Mouse (Mus musculus) midbrain, postnatal 0 days (tissue): Measurements from ENCODE around the gene Gm20696. TPM values are rescaled to one million over a fixed set of nuclear protein-coding genes. Genes with fewer than 3 reads are reported as not detected.
A peak's percentile ranks its signal among the peaks of the same experiment; 100 is the strongest.

Experiments
- ATAC-seq: fragments of 200-750 bp; cut with Nextera tagmentation; 2 replicates; pipeline ENCODE4 v1.8.0; 2017; ENCODE audit warnings: moderate number of reproducible peaks, mild to moderate bottlenecking, moderate TSS enrichment, moderate library complexity; ENCODE audit not compliant: low FRiP score
- DNase-seq: peaks from one replicate; pipeline ENCODE4 v3.0.0-alpha.2; 2015; ENCODE audit warnings: low spot score
- H3K27ac ChIP-seq: fragments of 300-500 bp; sonication (generic); 2 replicates; pipeline ENCODE4 v1.5.1; 2014; ENCODE audit warnings: low read depth, mild to moderate bottlenecking, low read length, mixed read lengths
- H3K27me3 ChIP-seq: fragments of 300-500 bp; sonication (generic); 2 replicates; pipeline ENCODE4 v1.6.1; 2014; ENCODE audit warnings: low read length, control low read depth, mixed read lengths; ENCODE audit not compliant: insufficient read depth
- H3K36me3 ChIP-seq: fragments of 300-500 bp; sonication (generic); 2 replicates; pipeline ENCODE4 v1.6.1; 2014; ENCODE audit warnings: low read length, control low read depth, mixed read lengths; ENCODE audit not compliant: insufficient read depth
- H3K4me1 ChIP-seq: fragments of 300-500 bp; sonication (generic); 2 replicates; pipeline ENCODE4 v1.6.1; 2014; ENCODE audit warnings: mild to moderate bottlenecking, control low read depth, antibody characterized with exemption, low read length, mixed read lengths; ENCODE audit not compliant: insufficient read depth
- H3K4me2 ChIP-seq: fragments of 300-500 bp; sonication (generic); 2 replicates; pipeline ENCODE4 v1.6.1; 2014; ENCODE audit warnings: low read depth, mild to moderate bottlenecking, low read length, mixed read lengths; ENCODE audit not compliant: poor library complexity, severe bottlenecking
- H3K4me3 ChIP-seq: fragments of 300-500 bp; sonication (generic); 2 replicates; pipeline ENCODE4 v1.5.1; 2014; ENCODE audit warnings: low read depth, mild to moderate bottlenecking, low read length, moderate library complexity
- H3K9ac ChIP-seq: fragments of 300-500 bp; sonication (generic); replicated peaks from 2 replicates; pipeline ENCODE4 v1.6.1; 2014; ENCODE audit warnings: mild to moderate bottlenecking, low read length, moderate library complexity, mixed read lengths; ENCODE audit not compliant: poor library complexity, severe bottlenecking
- H3K9me3 ChIP-seq: fragments of 300-500 bp; sonication (generic); 2 replicates; pipeline ENCODE4 v1.6.1; 2016; ENCODE audit warnings: low read length, control low read depth
- CTCF ChIP-seq: IDR thresholded peaks from 2 replicates; pipeline ENCODE4 v1.5.1; 2016; ENCODE audit warnings: antibody characterized with exemption, mild to moderate bottlenecking
- WGBS: fragments of 180-500 bp; shearing (Covaris S2); extraction: QIAGEN DNeasy Blood & Tissue Kit; methylation state at CpG from one replicate; pipeline ENCODE4 v1.1.7; 2014; 5-methylcytosine and 5-hydroxymethylcytosine counted together
- polyA plus RNA-seq: library from polyadenylated mRNA; unstranded; fragments of >200 nt; fragmentation: Nextera tagmentation; extraction: Ambion mirVana; gene quantifications from 2 replicates; pipeline ENCODE4 v1.2.1, GENCODE M21; 2015
- total RNA-seq: library from RNA; depleted of rRNA; stranded (reverse); fragments of >200 nt; gene quantifications from 2 replicates; pipeline ENCODE4 v1.2.3, GENCODE M21; 2014

The Gm20696 gene
- total and polyA plus RNA-seq, 2 experiments from 2014 or later, result 1.1 to 2.9 TPM

- no peak overlapping the region for H3K4me3 ChIP-seq
- ATAC-seq (no peak), DNase-seq (no peak)
- no peaks in the 10 kb centered on the region for H3K9me3 ChIP-seq
- H3K4me2 ChIP-seq, result no peak overlapping the region; the same call in 1 of the 2 replicates
- no peaks in the 10 kb centered on the region for H3K36me3 ChIP-seq
- no peak for TF ChIP-seq CTCF
- 53% methylated on average over 4 of the region's 4 CpGs for WGBS
- no peak overlapping the region for H3K27ac ChIP-seq
- no peak overlapping the region for H3K9ac ChIP-seq
- H3K27me3 ChIP-seq, result no peaks in the 10 kb centered on the region
- H3K4me1 ChIP-seq, result no peaks in the 10 kb centered on the region
These were observed 147.5 kb downstream of the Gm20696 start for GRCm38 (mm10) chr6:99519052-99519451.

- TF ChIP-seq CTCF, result no peak
- no peak for DNase-seq
- Histone ChIP-seq H3K27me3 (no peaks in the 10 kb centered on the region), H3K9ac (no peak overlapping the region), H3K4me2 (no peak overlapping the region), H3K4me1 (no peaks in the 10 kb centered on the region), H3K9me3 (no peaks in the 10 kb centered on the region), H3K27ac (no peak overlapping the region), H3K4me3 (no peak overlapping the region), H3K36me3 (no peaks in the 10 kb centered on the region)
- WGBS, result 83% methylated on average over 7 of the region's 7 CpGs
- ATAC-seq, result no peak
These were observed 150.9 kb downstream of the Gm20696 start for GRCm38 (mm10) chr6:99515667-99516199.

GRCm38 (mm10) chr6:99511862-99512261, 154.7 kb downstream of the Gm20696 start:
- no peak overlapping the region for H3K4me2 ChIP-seq
- 57% methylated on average over 6 of the region's 6 CpGs for WGBS
- DNase-seq (no peak), ATAC-seq (no peak)
- no peak overlapping the region for H3K4me3 ChIP-seq
- H3K36me3 ChIP-seq, result no peaks in the 10 kb centered on the region
- no peaks in the 10 kb centered on the region for H3K27me3 ChIP-seq
- no peaks in the 10 kb centered on the region for H3K9me3 ChIP-seq
- H3K9ac ChIP-seq, result no peak overlapping the region
- H3K27ac ChIP-seq, result no peak overlapping the region
- TF ChIP-seq CTCF, result no peak
- H3K4me1 ChIP-seq, result no peaks in the 10 kb centered on the region

GRCm38 (mm10) chr6:99509189-99509592, 157.4 kb downstream of the Gm20696 start:
- no peak for ATAC-seq

GRCm38 (mm10) chr6:99506816-99507215, 159.8 kb downstream of the Gm20696 start:
- DNase-seq, result no peak
- 87% methylated on average over 6 of the region's 6 CpGs for WGBS
- ATAC-seq, result no peak
- no peak overlapping the region for H3K4me3 ChIP-seq
- H3K4me2 ChIP-seq, result no peak overlapping the region
- H3K4me1 ChIP-seq, result no peaks in the 10 kb centered on the region
- H3K9ac ChIP-seq, result no peak overlapping the region
- no peaks in the 10 kb centered on the region for H3K9me3 ChIP-seq
- H3K36me3 ChIP-seq, result no peaks in the 10 kb centered on the region
- H3K27me3 ChIP-seq, result no peaks in the 10 kb centered on the region
- no peak overlapping the region for H3K27ac ChIP-seq
- no peak for TF ChIP-seq CTCF

More at GRCm38 (mm10) chr6:99509189-99509592, 157.4 kb downstream of the Gm20696 start:
- Histone ChIP-seq H3K9ac (no peak overlapping the region), H3K4me1 (no peaks in the 10 kb centered on the region), H3K36me3 (no peaks in the 10 kb centered on the region), H3K4me2 (no peak overlapping the region), H3K27ac (no peak overlapping the region), H3K27me3 (no peaks in the 10 kb centered on the region), H3K4me3 (no peak overlapping the region), H3K9me3 (no peaks in the 10 kb centered on the region)
- TF ChIP-seq CTCF, result no peak
- DNase-seq, result peak; percentile 72
- WGBS, result 74% methylated on average over 9 of the region's 9 CpGs

GRCm38 (mm10) chr6:99503741-99504140, 162.9 kb downstream of the Gm20696 start:
- Histone ChIP-seq H3K27me3 (no peaks in the 10 kb centered on the region), H3K27ac (no peak overlapping the region), H3K4me3 (no peak overlapping the region), H3K4me2 (no peak overlapping the region), H3K9ac (no peak overlapping the region), H3K9me3 (no peaks in the 10 kb centered on the region), H3K4me1 (no peaks in the 10 kb centered on the region), H3K36me3 (no peaks in the 10 kb centered on the region)
- ATAC-seq, result no peak
- 83% methylated on average over 1 of the region's 1 CpGs for WGBS
- DNase-seq, result no peak
- TF ChIP-seq CTCF, result no peak
